Mouse (Mus musculus) forebrain, embryonic 15.5 days (tissue): ENCODE measurements at regions not wholly inside any gene's neighbourhood (a gene's known extent, or its start where the extent isn't known, plus 50 kb on each side); places are given as distances from the start of the nearest gene placed in this dataset.

Experiments
- ATAC-seq: fragments of 200-750 bp; cut with Nextera tagmentation; replicated peaks from 2 replicates; pipeline ENCODE4 v1.8.0; 2017; ENCODE audit warnings: mild to moderate bottlenecking, moderate TSS enrichment, moderate library complexity
- H3K27ac ChIP-seq: fragments of 300-500 bp; sonication (generic); replicated peaks from 2 replicates; pipeline ENCODE4 v1.5.1; 2015; ENCODE audit warnings: mild to moderate bottlenecking, inconsistent platforms
- H3K27me3 ChIP-seq: fragments of 300-500 bp; sonication (generic); 2 replicates; pipeline ENCODE4 v1.6.1; 2015; ENCODE audit warnings: inconsistent platforms
- H3K36me3 ChIP-seq: fragments of 300-500 bp; sonication (generic); 2 replicates; pipeline ENCODE4 v1.6.1; 2015; ENCODE audit warnings: mild to moderate bottlenecking, inconsistent platforms
- H3K4me1 ChIP-seq: fragments of 300-500 bp; sonication (generic); 2 replicates; pipeline ENCODE4 v1.6.1; 2015; ENCODE audit warnings: inconsistent platforms
- H3K4me2 ChIP-seq: fragments of 300-500 bp; sonication (generic); replicated peaks from 2 replicates; pipeline ENCODE4 v1.6.1; 2015; ENCODE audit warnings: mild to moderate bottlenecking, inconsistent platforms
- H3K4me3 ChIP-seq: fragments of 300-500 bp; sonication (generic); 2 replicates; pipeline ENCODE4 v1.5.1; 2015; ENCODE audit warnings: mild to moderate bottlenecking, inconsistent platforms
- H3K9ac ChIP-seq: fragments of 300-500 bp; sonication (generic); replicated peaks from 2 replicates; pipeline ENCODE4 v1.6.1; 2015; ENCODE audit warnings: mild to moderate bottlenecking, inconsistent platforms
- H3K9me3 ChIP-seq: fragments of 300-500 bp; sonication (generic); 2 replicates; pipeline ENCODE4 v1.6.1; 2016; ENCODE audit warnings: inconsistent platforms
- WGBS: fragments of 180-500 bp; shearing (Covaris S2); methylation state at CpG from one replicate; pipeline ENCODE4 v1.1.7; 2015; ENCODE audit warnings: mixed read lengths; 5-methylcytosine and 5-hydroxymethylcytosine counted together

GRCm38 (mm10) chr17:79463074-79463694 lies 108.3 kb upstream of the Cdc42ep3 start:
- Histone ChIP-seq H3K9ac (no peak overlapping the region), H3K4me3 (no peak overlapping the region), H3K27ac (no peak overlapping the region), H3K4me2 (no peak overlapping the region), H3K4me1 (no peaks in the 10 kb centered on the region), H3K36me3 (no peaks in the 10 kb centered on the region), H3K9me3 (no peaks in the 10 kb centered on the region), H3K27me3 (no peaks in the 10 kb centered on the region)
- 96% methylated on average over 10 of the region's 10 CpGs for WGBS
- no peak for ATAC-seq

- H3K36me3 ChIP-seq: no peaks in the 10 kb centered on the region
- no peaks in the 10 kb centered on the region for H3K27me3 ChIP-seq
- H3K9ac ChIP-seq: no peak overlapping the region
- no peak overlapping the region for H3K4me3 ChIP-seq
- H3K27ac ChIP-seq: no peak overlapping the region
- WGBS: 96% methylated on average over 9 of the region's 9 CpGs
- no peaks in the 10 kb centered on the region for H3K9me3 ChIP-seq
- H3K4me2 ChIP-seq: no peak overlapping the region
- no peak for ATAC-seq
- H3K4me1 ChIP-seq: no peaks in the 10 kb centered on the region
These were observed 110.8 kb upstream of the Cdc42ep3 start for GRCm38 (mm10) chr17:79465666-79466065.

- Histone ChIP-seq H3K4me3 (no peak overlapping the region), H3K4me1 (no peaks in the 10 kb centered on the region), H3K27me3 (no peaks in the 10 kb centered on the region), H3K9me3 (no peaks in the 10 kb centered on the region), H3K9ac (no peak overlapping the region), H3K36me3 (no peaks in the 10 kb centered on the region), H3K4me2 (no peak overlapping the region), H3K27ac (no peak overlapping the region)
- ATAC-seq: no peak
- WGBS: 81% methylated on average over 2 of the region's 2 CpGs
These were observed 116.7 kb upstream of the Cdc42ep3 start for GRCm38 (mm10) chr17:79471639-79472038.

GRCm38 (mm10) chr17:79472106-79472995 lies 117.5 kb upstream of the Cdc42ep3 start:
- Histone ChIP-seq H3K27me3 (no peaks in the 10 kb centered on the region), H3K9me3 (no peaks in the 10 kb centered on the region), H3K36me3 (no peaks in the 10 kb centered on the region), H3K4me2 (no peak overlapping the region), H3K27ac (no peak overlapping the region), H3K4me3 (no peak overlapping the region), H3K4me1 (no peaks in the 10 kb centered on the region), H3K9ac (no peak overlapping the region)
- WGBS: 54% methylated on average over 10 of the region's 10 CpGs
- ATAC-seq: no peak

- Histone ChIP-seq H3K27me3 (no peaks in the 10 kb centered on the region), H3K9ac (no peak overlapping the region), H3K4me2 (no peak overlapping the region), H3K4me3 (no peak overlapping the region), H3K4me1 (no peaks in the 10 kb centered on the region), H3K36me3 (no peaks in the 10 kb centered on the region), H3K9me3 (no peaks in the 10 kb centered on the region), H3K27ac (no peak overlapping the region)
- WGBS: 80% methylated on average over 8 of the region's 8 CpGs
- ATAC-seq: no peak
These were observed 121.8 kb upstream of the Cdc42ep3 start for GRCm38 (mm10) chr17:79476671-79477070.

- WGBS: 73% methylated on average over 6 of the region's 6 CpGs
- peak; percentile 64; the same call in 1 of the 2 replicates for ATAC-seq
- Histone ChIP-seq H3K9me3 (no peaks in the 10 kb centered on the region), H3K27ac (no peak overlapping the region), H3K9ac (no peak overlapping the region), H3K36me3 (no peaks in the 10 kb centered on the region), H3K4me3 (no peak overlapping the region), H3K27me3 (no peaks in the 10 kb centered on the region), H3K4me1 (no peaks in the 10 kb centered on the region), H3K4me2 (no peak overlapping the region)
These were observed 126.3 kb upstream of the Cdc42ep3 start for GRCm38 (mm10) chr17:79481112-79481738.

- 88% methylated on average over 4 of the region's 4 CpGs for WGBS
- Histone ChIP-seq H3K9ac (no peak overlapping the region), H3K36me3 (no peaks in the 10 kb centered on the region), H3K27ac (no peak overlapping the region), H3K4me2 (no peak overlapping the region), H3K27me3 (no peaks in the 10 kb centered on the region), H3K4me3 (no peak overlapping the region), H3K4me1 (no peaks in the 10 kb centered on the region), H3K9me3 (no peaks in the 10 kb centered on the region)
- no peak for ATAC-seq
These were observed 127.0 kb upstream of the Cdc42ep3 start for GRCm38 (mm10) chr17:79481936-79482335.

- Histone ChIP-seq H3K9me3 (no peaks in the 10 kb centered on the region), H3K9ac (no peak overlapping the region), H3K4me3 (no peak overlapping the region), H3K27me3 (no peaks in the 10 kb centered on the region), H3K4me1 (no peaks in the 10 kb centered on the region), H3K36me3 (no peaks in the 10 kb centered on the region), H3K27ac (no peak overlapping the region), H3K4me2 (no peak overlapping the region)
- ATAC-seq: no peak
- whole genome bisulfite sequencing: 82% methylated on average over 5 of the region's 5 CpGs
These were observed 126.4 kb upstream of the Rmdn2 start for GRCm38 (mm10) chr17:79485239-79485638.

GRCm38 (mm10) chr17:79489306-79489705 lies 122.4 kb upstream of the Rmdn2 start:
- H3K27ac ChIP-seq: no peak overlapping the region
- no peak for ATAC-seq
- H3K4me2 ChIP-seq: no peak overlapping the region
- H3K36me3 ChIP-seq: no peaks in the 10 kb centered on the region
- WGBS: 70% methylated on average over 6 of the region's 6 CpGs
- no peak overlapping the region for H3K4me3 ChIP-seq
- no peaks in the 10 kb centered on the region for H3K9me3 ChIP-seq
- H3K4me1 ChIP-seq: no peaks in the 10 kb centered on the region
- no peak overlapping the region for H3K9ac ChIP-seq
- no peaks in the 10 kb centered on the region for H3K27me3 ChIP-seq

GRCm38 (mm10) chr17:79497629-79498028 lies 114.0 kb upstream of the Rmdn2 start:
- ATAC-seq: no peak
- no peak overlapping the region for H3K4me2 ChIP-seq
- 71% methylated on average over 4 of the region's 4 CpGs for WGBS

GRCm38 (mm10) chr17:79498321-79498720 lies 113.3 kb upstream of the Rmdn2 start:
- Histone ChIP-seq H3K4me2 (no peak overlapping the region), H3K9me3 (no peaks in the 10 kb centered on the region), H3K36me3 (no peaks in the 10 kb centered on the region), H3K4me1 (no peaks in the 10 kb centered on the region), H3K27me3 (no peaks in the 10 kb centered on the region), H3K27ac (no peak overlapping the region), H3K4me3 (no peak overlapping the region), H3K9ac (no peak overlapping the region)
- WGBS: 90% methylated on average over 9 of the region's 9 CpGs
- no peak for ATAC-seq

More at GRCm38 (mm10) chr17:79497629-79498028, 114.0 kb upstream of the Rmdn2 start:
- Histone ChIP-seq H3K27ac (no peak overlapping the region), H3K36me3 (no peaks in the 10 kb centered on the region), H3K27me3 (no peaks in the 10 kb centered on the region), H3K9me3 (no peaks in the 10 kb centered on the region), H3K4me1 (no peaks in the 10 kb centered on the region), H3K4me3 (no peak overlapping the region), H3K9ac (no peak overlapping the region)

GRCm38 (mm10) chr17:79501031-79501474 lies 110.6 kb upstream of the Rmdn2 start:
- H3K27me3 ChIP-seq: no peaks in the 10 kb centered on the region
- H3K36me3 ChIP-seq: no peaks in the 10 kb centered on the region
- no peak overlapping the region for H3K9ac ChIP-seq
- no peak overlapping the region for H3K4me2 ChIP-seq
- 41% methylated on average over 1 of the region's 1 CpGs for WGBS
- no peak overlapping the region for H3K27ac ChIP-seq
- no peak for ATAC-seq
- no peaks in the 10 kb centered on the region for H3K4me1 ChIP-seq
- H3K4me3 ChIP-seq: no peak overlapping the region
- H3K9me3 ChIP-seq: no peaks in the 10 kb centered on the region
